Mouse (Mus musculus) G1E (cell line): ENCODE measurements around the gene Zg16.

Experiments used
- CTCF ChIP-seq: IDR thresholded peaks from 2 replicates; pipeline ENCODE4 v1.5.1; 2012; ENCODE audit warnings: low read depth, low read length, inconsistent platforms, mixed read lengths
- GATA1 ChIP-seq: IDR thresholded peaks from 2 replicates; pipeline ENCODE4 v1.6.1; 2012; ENCODE audit warnings: borderline replicate concordance, low read length, inconsistent platforms, mixed read lengths
- GATA2 ChIP-seq: IDR thresholded peaks from 2 replicates; pipeline ENCODE4 v1.6.1; 2012; ENCODE audit warnings: low read depth, low read length, inconsistent platforms, borderline replicate concordance

DNA sequence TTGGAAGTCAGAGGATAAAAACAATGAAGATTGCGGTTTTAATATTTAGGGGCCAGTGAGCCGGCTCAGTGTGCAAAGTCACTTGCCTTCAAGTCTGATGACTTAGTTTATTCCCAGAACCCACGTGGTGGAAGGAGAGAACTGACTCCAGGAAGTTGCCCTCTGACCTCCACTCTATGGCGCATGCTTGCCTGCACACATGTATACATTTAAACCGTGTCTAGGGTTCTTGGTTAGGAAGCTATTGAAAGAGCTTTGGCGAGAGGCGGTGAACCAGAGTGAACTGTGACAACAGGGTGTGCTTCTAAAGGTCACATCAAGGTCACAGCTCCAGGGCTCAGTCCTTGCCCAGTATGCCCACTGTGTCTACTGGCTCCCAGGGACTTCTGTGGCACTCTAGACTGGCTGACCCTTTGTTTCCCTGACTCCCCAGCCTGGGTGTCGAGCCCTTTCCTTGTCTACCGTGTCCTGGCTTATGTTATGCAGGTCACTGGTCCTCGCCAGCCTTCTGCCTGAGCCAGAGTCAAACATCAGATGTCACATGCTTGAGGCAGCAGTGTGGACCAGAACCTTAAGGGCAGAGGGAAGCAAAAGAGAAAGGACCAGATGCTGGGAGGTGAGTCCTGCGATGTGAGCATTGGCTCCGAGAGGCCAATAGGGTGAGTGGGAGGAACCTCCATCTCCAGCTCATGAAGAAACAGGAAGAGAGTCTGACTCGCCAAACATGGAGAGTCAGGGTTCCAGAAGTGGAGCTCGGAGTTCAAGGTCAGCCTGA lies 31.7 kb upstream of the Zg16 start:
- TF ChIP-seq CTCF (no peak), GATA1 (no peak), GATA2 (no peak)
